Mouse (Mus musculus): ENCODE measurements around the gene Idh3b. TPM values are rescaled to one million over a fixed set of nuclear protein-coding genes. Genes with fewer than 3 reads are reported as not detected.
A peak's percentile ranks its signal among the peaks of the same experiment; 100 is the strongest.

Idh3b gene
- polyA plus RNA-seq, 1 experiment from 2014 or later = 126 TPM

GRCm38 (mm10) chr2:130291434-130291833 is 7.1 kb upstream of the Idh3b start:
- DNase-seq (ENCODE audit: low spot score) (peak; percentile 72), ATAC-seq (ENCODE audit: low FRiP score, low TSS enrichment) (peak; percentile 72)
- Histone ChIP-seq H3K9ac (ENCODE audit: low read length) (no peak overlapping the region), H3K4me3 (ENCODE audit: low read depth, low read length) (no peak overlapping the region), H3K4me1 (replicated peaks; ENCODE audit: control insufficient read depth, insufficient read depth) (no peaks in the 10 kb centered on the region), H3K27ac (replicated peaks) (no peak overlapping the region), H3K4me2 (replicated peaks; ENCODE audit: low read depth) (0 out of 2 replicates have a peak overlapping the region, but pooled peaks have one; percentile 12), H3K9me3 (ENCODE audit: control insufficient read depth, low read length) (no peaks in the 10 kb centered on the region), H3K36me3 (ENCODE audit: control insufficient read depth, insufficient read depth, low read length) (no peaks in the 10 kb centered on the region), H3K27me3 (ENCODE audit: control insufficient read depth, insufficient read depth, low read length) (no peaks in the 10 kb centered on the region)
- WGBS = 4% methylated on average over 8 of the region's 8 CpGs
- TF ChIP-seq CTCF (IDR thresholded peaks at IDR 0.05; ENCODE audit: low read depth) (peak; percentile 96), EP300 (optimal IDR thresholded peaks at IDR 0.05) (no peak)

DNA sequence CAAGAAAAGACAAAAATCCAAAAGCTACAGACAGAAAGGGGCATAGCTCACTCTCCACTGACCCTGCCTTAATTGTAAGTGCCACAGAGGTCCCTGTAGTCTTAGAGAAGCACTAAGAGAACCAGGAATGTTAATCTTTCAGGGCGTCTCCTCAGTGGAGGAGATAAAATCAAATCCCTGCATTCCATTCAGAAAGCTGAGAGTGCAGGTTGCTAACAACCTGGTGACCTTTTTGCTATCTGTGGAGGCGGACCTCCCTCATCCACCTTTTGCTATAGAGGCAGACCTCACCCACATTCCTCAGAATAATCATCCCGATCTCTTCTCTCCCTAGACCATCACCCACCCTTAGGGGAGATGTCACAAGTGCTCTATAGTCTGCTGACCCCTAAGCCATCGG is 4.7 kb upstream of the Idh3b start:
- no peaks in the 10 kb centered on the region for H3K9me3 ChIP-seq (ENCODE audit: control insufficient read depth, low read length)
- no peak overlapping the region for H3K9ac ChIP-seq (ENCODE audit: low read length)
- H3K4me1 ChIP-seq (replicated peaks; ENCODE audit: control insufficient read depth, insufficient read depth) = no peaks in the 10 kb centered on the region
- H3K4me2 ChIP-seq (replicated peaks; ENCODE audit: low read depth) = no peak overlapping the region
- DNase-seq (ENCODE audit: low spot score) (no peak), ATAC-seq (ENCODE audit: low FRiP score, low TSS enrichment) (no peak)
- WGBS = 39% methylated on average over 4 of the region's 4 CpGs
- H3K27ac ChIP-seq (replicated peaks) = no peak overlapping the region
- no peak for TF ChIP-seq EP300 (optimal IDR thresholded peaks at IDR 0.05)
- no peak for TF ChIP-seq CTCF (IDR thresholded peaks at IDR 0.05; ENCODE audit: low read depth)
- H3K4me3 ChIP-seq (ENCODE audit: low read depth, low read length) = no peak overlapping the region
- no peaks in the 10 kb centered on the region for H3K27me3 ChIP-seq (ENCODE audit: control insufficient read depth, insufficient read depth, low read length)
- no peaks in the 10 kb centered on the region for H3K36me3 ChIP-seq (ENCODE audit: control insufficient read depth, insufficient read depth, low read length)

GRCm38 (mm10) chr2:130280818-130281217 is 3.5 kb downstream of the Idh3b start:
- H3K36me3 ChIP-seq (ENCODE audit: control insufficient read depth, insufficient read depth, low read length) = peaks cover 25% of the 10 kb centered on the region
- H3K27ac ChIP-seq (replicated peaks) = no peak overlapping the region
- H3K4me1 ChIP-seq (replicated peaks; ENCODE audit: control insufficient read depth, insufficient read depth) = peaks cover 5% of the 10 kb centered on the region; the same call in 1 of the 2 replicates
- TF ChIP-seq EP300 (optimal IDR thresholded peaks at IDR 0.05) (no peak), CTCF (IDR thresholded peaks at IDR 0.05; ENCODE audit: low read depth) (no peak)
- H3K27me3 ChIP-seq (ENCODE audit: control insufficient read depth, insufficient read depth, low read length) = no peaks in the 10 kb centered on the region
- H3K4me2 ChIP-seq (replicated peaks; ENCODE audit: low read depth) = no peak overlapping the region
- 66% methylated on average over 4 of the region's 4 CpGs for WGBS
- H3K4me3 ChIP-seq (ENCODE audit: low read depth, low read length) = no peak overlapping the region
- DNase-seq (ENCODE audit: low spot score) (no peak), ATAC-seq (ENCODE audit: low FRiP score, low TSS enrichment) (no peak)
- no peak overlapping the region for H3K9ac ChIP-seq (ENCODE audit: low read length)
- no peaks in the 10 kb centered on the region for H3K9me3 ChIP-seq (ENCODE audit: control insufficient read depth, low read length)

GRCm38 (mm10) chr2:130280224-130280623 is 4.1 kb downstream of the Idh3b start:
- TF ChIP-seq CTCF (IDR thresholded peaks at IDR 0.05; ENCODE audit: low read depth) (no peak), EP300 (optimal IDR thresholded peaks at IDR 0.05) (no peak)
- no peak overlapping the region for H3K4me2 ChIP-seq (replicated peaks; ENCODE audit: low read depth)
- no peaks in the 10 kb centered on the region for H3K9me3 ChIP-seq (ENCODE audit: control insufficient read depth, low read length)
- peaks cover 25% of the 10 kb centered on the region for H3K36me3 ChIP-seq (ENCODE audit: control insufficient read depth, insufficient read depth, low read length)
- H3K4me3 ChIP-seq (ENCODE audit: low read depth, low read length) = no peak overlapping the region
- ATAC-seq (ENCODE audit: low FRiP score, low TSS enrichment) = no peak
- 58% methylated on average over 7 of the region's 7 CpGs for WGBS
- no peak overlapping the region for H3K27ac ChIP-seq (replicated peaks)
- no peak for DNase-seq (ENCODE audit: low spot score)
- H3K9ac ChIP-seq (ENCODE audit: low read length) = no peak overlapping the region
- no peaks in the 10 kb centered on the region for H3K27me3 ChIP-seq (ENCODE audit: control insufficient read depth, insufficient read depth, low read length)
- peaks cover 8% of the 10 kb centered on the region; the same call in 1 of the 2 replicates for H3K4me1 ChIP-seq (replicated peaks; ENCODE audit: control insufficient read depth, insufficient read depth)

DNA sequence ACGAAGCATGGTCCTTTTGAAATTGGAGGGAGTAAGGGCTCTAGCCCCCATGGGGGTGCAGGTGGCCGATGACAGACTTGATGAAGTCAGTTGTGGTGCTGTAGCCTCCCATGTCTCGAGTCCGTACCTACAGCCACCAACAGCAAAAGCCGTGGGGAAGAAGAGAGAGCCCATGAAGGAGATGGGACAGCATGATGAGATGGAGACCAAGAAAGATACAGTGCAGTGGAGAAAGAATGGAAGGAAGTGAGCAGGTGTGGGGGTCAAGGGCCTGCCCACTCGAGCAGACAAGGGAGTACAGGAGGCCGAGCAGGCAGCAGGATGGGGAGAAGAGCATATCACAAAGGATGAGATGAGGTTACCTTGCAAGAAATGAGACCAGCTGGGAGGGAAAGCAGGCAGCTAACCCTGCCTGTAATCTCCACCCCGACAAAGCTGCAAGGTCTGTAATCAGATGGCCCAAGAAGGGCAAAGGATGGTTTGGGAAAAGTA is 4.7 kb downstream of the Idh3b start:
- H3K4me1 ChIP-seq (replicated peaks; ENCODE audit: control insufficient read depth, insufficient read depth) = peaks cover 9% of the 10 kb centered on the region; the same call in 1 of the 2 replicates
- no peak overlapping the region for H3K27ac ChIP-seq (replicated peaks)
- no peak overlapping the region for H3K4me3 ChIP-seq (ENCODE audit: low read depth, low read length)
- H3K27me3 ChIP-seq (ENCODE audit: control insufficient read depth, insufficient read depth, low read length) = no peaks in the 10 kb centered on the region
- H3K4me2 ChIP-seq (replicated peaks; ENCODE audit: low read depth) = no peak overlapping the region
- WGBS = 40% methylated on average over 8 of the region's 8 CpGs
- no peaks in the 10 kb centered on the region for H3K9me3 ChIP-seq (ENCODE audit: control insufficient read depth, low read length)
- peaks cover 25% of the 10 kb centered on the region for H3K36me3 ChIP-seq (ENCODE audit: control insufficient read depth, insufficient read depth, low read length)
- DNase-seq (ENCODE audit: low spot score) = no peak
- TF ChIP-seq CTCF (IDR thresholded peaks at IDR 0.05; ENCODE audit: low read depth) (no peak), EP300 (optimal IDR thresholded peaks at IDR 0.05) (no peak)
- ATAC-seq (ENCODE audit: low FRiP score, low TSS enrichment) = no peak
- no peak overlapping the region for H3K9ac ChIP-seq (ENCODE audit: low read length)

DNA sequence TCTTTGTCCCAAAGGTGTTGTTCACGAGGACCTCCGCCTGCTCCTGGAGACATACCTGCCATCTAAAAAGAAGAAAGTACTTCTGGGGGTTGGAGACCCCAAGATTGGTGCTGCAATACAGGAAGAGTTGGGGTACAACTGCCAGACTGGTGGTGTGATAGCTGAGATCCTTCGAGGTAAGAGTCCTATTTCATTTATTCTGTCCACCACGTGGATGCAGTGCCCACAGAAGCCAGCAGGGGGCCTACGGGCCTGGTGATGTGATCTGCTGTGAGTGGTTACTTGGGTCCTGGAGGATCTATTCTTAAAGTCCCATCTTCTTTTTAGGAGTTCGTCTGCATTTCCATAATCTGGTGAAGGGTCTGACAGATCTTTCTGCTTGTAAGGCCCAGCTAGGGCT is 8.7 kb downstream of the Idh3b start:
- no peak overlapping the region for H3K4me3 ChIP-seq (ENCODE audit: low read depth, low read length)
- peak; percentile 80 for TF ChIP-seq CTCF (IDR thresholded peaks at IDR 0.05; ENCODE audit: low read depth)
- TF ChIP-seq EP300 (optimal IDR thresholded peaks at IDR 0.05) = no peak
- peak overlapping the region; percentile 81 for H3K4me2 ChIP-seq (replicated peaks; ENCODE audit: low read depth)
- no peak overlapping the region for H3K9ac ChIP-seq (ENCODE audit: low read length)
- H3K27ac ChIP-seq (replicated peaks) = no peak overlapping the region
- H3K36me3 ChIP-seq (ENCODE audit: control insufficient read depth, insufficient read depth, low read length) = peaks cover 20% of the 10 kb centered on the region
- 37% methylated on average over 6 of the region's 6 CpGs for WGBS
- no peaks in the 10 kb centered on the region for H3K27me3 ChIP-seq (ENCODE audit: control insufficient read depth, insufficient read depth, low read length)
- H3K4me1 ChIP-seq (replicated peaks; ENCODE audit: control insufficient read depth, insufficient read depth) = peaks cover 7% of the 10 kb centered on the region; the same call in 1 of the 2 replicates
- peak; percentile 77 for DNase-seq (ENCODE audit: low spot score)
- H3K9me3 ChIP-seq (ENCODE audit: control insufficient read depth, low read length) = no peaks in the 10 kb centered on the region
- ATAC-seq (ENCODE audit: low FRiP score, low TSS enrichment) = no peak
